Mouse (Mus musculus) heart, embryonic 14.5 days (tissue): Measurements from ENCODE around the gene 2310039H08Rik. TPM values are rescaled to one million over a fixed set of nuclear protein-coding genes. Genes with fewer than 3 reads are reported as not detected.

Experiments used
- ATAC-seq: fragments of 200-750 bp; cut with Nextera tagmentation; 2 replicates; pipeline ENCODE4 v1.8.0; 2017; ENCODE audit warnings: low read depth, moderate TSS enrichment; ENCODE audit not compliant: insufficient number of reproducible peaks, insufficient read depth, low FRiP score
- H3K27ac ChIP-seq, 2 experiments: fragments of 200-500 bp in 1 of 2; fragments of 300-500 bp in 1 of 2; sonication (generic) in 1 of 2; replicated peaks in 1 of 2; 2 replicates each; pipeline ENCODE4 v1.5.1; 2012 to 2014; ENCODE audit warnings: low read depth in 2 of 2, low read length in 2 of 2, control low read depth in 1 of 2, mild to moderate bottlenecking in 1 of 2, mixed read lengths in 1 of 2; ENCODE audit not compliant: control insufficient read depth in 1 of 2, insufficient read depth in 1 of 2
- H3K27me3 ChIP-seq: fragments of 300-500 bp; sonication (generic); 2 replicates; pipeline ENCODE4 v1.6.1; 2014; ENCODE audit warnings: mild to moderate bottlenecking, low read length, control low read depth; ENCODE audit not compliant: control insufficient read depth, insufficient read depth
- H3K36me3 ChIP-seq: fragments of 300-500 bp; sonication (generic); 2 replicates; pipeline ENCODE4 v1.6.1; 2014; ENCODE audit warnings: mild to moderate bottlenecking, control low read depth, low read length, mixed read lengths; ENCODE audit not compliant: control insufficient read depth, insufficient read depth
- H3K4me1 ChIP-seq, 2 experiments: fragments of 200-500 bp in 1 of 2; fragments of 300-500 bp in 1 of 2; sonication (generic) in 1 of 2; 2 replicates each; pipeline ENCODE4 v1.6.1; 2012 to 2014; ENCODE audit warnings: low read length in 2 of 2, control low read depth in 1 of 2, mixed read lengths in 1 of 2; ENCODE audit not compliant: control insufficient read depth in 2 of 2, insufficient read depth in 2 of 2
- H3K4me2 ChIP-seq: fragments of 300-500 bp; sonication (generic); 2 replicates; pipeline ENCODE4 v1.6.1; 2014; ENCODE audit warnings: mild to moderate bottlenecking, low read length
- H3K4me3 ChIP-seq, 2 experiments: fragments of 200-500 bp in 1 of 2; fragments of 300-500 bp in 1 of 2; sonication (generic) in 1 of 2; 2 replicates each; pipeline ENCODE4 v1.5.1; 2012 to 2014; ENCODE audit warnings: low read length in 2 of 2, mild to moderate bottlenecking in 2 of 2, control low read depth in 1 of 2, low read depth in 1 of 2, moderate library complexity in 1 of 2; ENCODE audit not compliant: control insufficient read depth in 1 of 2, insufficient read depth in 1 of 2
- H3K9ac ChIP-seq: fragments of 300-500 bp; sonication (generic); 2 replicates; pipeline ENCODE4 v1.6.1; 2014; ENCODE audit warnings: mild to moderate bottlenecking, low read length
- H3K9me3 ChIP-seq: fragments of 300-500 bp; sonication (generic); 2 replicates; pipeline ENCODE4 v1.6.1; 2016; ENCODE audit warnings: low read length, control low read depth; ENCODE audit not compliant: control insufficient read depth
- WGBS: fragments of 180-500 bp; shearing (Covaris S2); extraction: QIAGEN DNeasy Blood & Tissue Kit; methylation state at CpG from one replicate; pipeline ENCODE4 v1.1.7; 2014; 5-methylcytosine and 5-hydroxymethylcytosine counted together
- polyA plus RNA-seq: library from polyadenylated mRNA; unstranded; fragments of >200 nt; fragmentation: Nextera tagmentation; extraction: Ambion mirVana; gene quantifications from 2 replicates; pipeline ENCODE4 v1.2.1, GENCODE M21; 2014

Gene 2310039H08Rik
- polyA plus RNA-seq, 1 experiment from 2014 or later: 67.8 TPM

- 63% methylated on average over 2 of the region's 2 CpGs for WGBS
- Histone ChIP-seq H3K9me3 (no peaks in the 10 kb centered on the region), H3K27ac (no peak overlapping the region), H3K4me3 (no peak overlapping the region; a peak in 1 of 4 replicates), H3K27me3 (no peaks in the 10 kb centered on the region), H3K4me2 (peak overlapping the region; percentile 68; the same call in 1 of the 2 replicates), H3K9ac (no peak overlapping the region; the same call in 1 of the 2 replicates), H3K36me3 (peaks cover 49% of the 10 kb centered on the region), H3K4me1 (peaks cover 3 to 14% of the 10 kb centered on the region in 2 experiments)
- no peak for ATAC-seq
Observed at GRCm38 (mm10) chr17:46774131-46774472, 1.7 kb downstream of the 2310039H08Rik start.

GRCm38 (mm10) chr17:46775070-46775469 is 2.6 kb downstream of the 2310039H08Rik start:
- H3K9me3 ChIP-seq: no peaks in the 10 kb centered on the region
- 98% methylated on average over 9 of the region's 9 CpGs for WGBS
- no peak overlapping the region for H3K4me2 ChIP-seq
- peaks cover 58% of the 10 kb centered on the region for H3K36me3 ChIP-seq
- H3K27me3 ChIP-seq: no peaks in the 10 kb centered on the region
- H3K27ac ChIP-seq: no peak overlapping the region
- peaks cover 3 to 14% of the 10 kb centered on the region in 2 experiments for H3K4me1 ChIP-seq
- no peak for ATAC-seq
- H3K9ac ChIP-seq: no peak overlapping the region
- no peak overlapping the region for H3K4me3 ChIP-seq

GRCm38 (mm10) chr17:46776087-46776486 is 3.7 kb downstream of the 2310039H08Rik start:
- no peak for ATAC-seq
- WGBS: 69% methylated on average over 3 of the region's 3 CpGs

GRCm38 (mm10) chr17:46781876-46782275 is 9.4 kb downstream of the 2310039H08Rik start:
- Histone ChIP-seq H3K4me2 (peak overlapping the region; percentile 71), H3K4me1 (peaks cover 0 to 6% of the 10 kb centered on the region in 2 experiments; a peak in 2 of 4 replicates), H3K27ac (peak overlapping the region; percentile 85 to 92), H3K9ac (peak overlapping the region; percentile 86), H3K36me3 (peaks cover 43% of the 10 kb centered on the region), H3K27me3 (no peaks in the 10 kb centered on the region), H3K4me3 (peak overlapping the region; percentile 65 to 95), H3K9me3 (no peaks in the 10 kb centered on the region)
- WGBS: 2% methylated on average over 11 of the region's 11 CpGs
- ATAC-seq: no peak

More at GRCm38 (mm10) chr17:46776087-46776486, 3.7 kb downstream of the 2310039H08Rik start:
- Histone ChIP-seq H3K27ac (no peak overlapping the region), H3K9ac (no peak overlapping the region), H3K36me3 (peaks cover 67% of the 10 kb centered on the region), H3K9me3 (no peaks in the 10 kb centered on the region), H3K4me2 (no peak overlapping the region), H3K4me1 (peaks cover 3 to 16% of the 10 kb centered on the region in 2 experiments), H3K4me3 (no peak overlapping the region), H3K27me3 (no peaks in the 10 kb centered on the region)

GRCm38 (mm10) chr17:46782341-46783221 is 10.1 kb downstream of the 2310039H08Rik start, which contains the start of gene Rpl7l1:
Gene Rpl7l1 (minus strand): TSS chr17:46782672.
- under 1% methylated on average over 44 of the region's 44 CpGs for WGBS

GRCm38 (mm10) chr17:46783222-46783565 is 10.8 kb downstream of the 2310039H08Rik start:
- peak overlapping the region; percentile 71 for H3K4me2 ChIP-seq
- 78% methylated on average over 2 of the region's 2 CpGs for WGBS
- H3K27ac ChIP-seq: peak overlapping the region in 1 of 2 experiments; percentile 85; a peak in 1 of 4 replicates
- peaks cover 0 to 6% of the 10 kb centered on the region in 2 experiments; a peak in 2 of 4 replicates for H3K4me1 ChIP-seq
- H3K9ac ChIP-seq: no peak overlapping the region; the same call in 1 of the 2 replicates
- H3K27me3 ChIP-seq: no peaks in the 10 kb centered on the region
- peak overlapping the region in 1 of 2 experiments; percentile 65; a peak in 2 of 4 replicates for H3K4me3 ChIP-seq
- H3K9me3 ChIP-seq: no peaks in the 10 kb centered on the region
- peaks cover 30% of the 10 kb centered on the region for H3K36me3 ChIP-seq
- no peak for ATAC-seq

More at GRCm38 (mm10) chr17:46782341-46783221, 10.1 kb downstream of the 2310039H08Rik start, which contains the start of gene Rpl7l1:
- peak within 1 kb of the TSS; percentile 86 for H3K9ac ChIP-seq
- H3K4me1 ChIP-seq: peaks cover 0 to 6% of the 10 kb centered on the region in 2 experiments; a peak in 2 of 4 replicates
- H3K9me3 ChIP-seq: no peaks in the 10 kb centered on the region
- ATAC-seq: peak; percentile 89
- peaks cover 36% of the 10 kb centered on the region for H3K36me3 ChIP-seq
- H3K4me3 ChIP-seq: peak within 1 kb of the TSS; percentile 65 to 95
- peak within 1 kb of the TSS; percentile 85 to 92 for H3K27ac ChIP-seq
- no peaks in the 10 kb centered on the region for H3K27me3 ChIP-seq
- peak within 1 kb of the TSS; percentile 71 for H3K4me2 ChIP-seq

GRCm38 (mm10) chr17:46786952-46787351 is 14.5 kb downstream of the 2310039H08Rik start:
- Histone ChIP-seq H3K4me3 (no peak overlapping the region), H3K27ac (no peak overlapping the region), H3K4me2 (no peak overlapping the region), H3K27me3 (no peaks in the 10 kb centered on the region), H3K9me3 (no peaks in the 10 kb centered on the region), H3K9ac (no peak overlapping the region), H3K4me1 (no peaks in the 10 kb centered on the region), H3K36me3 (no peaks in the 10 kb centered on the region)
- WGBS: 73% methylated on average over 5 of the region's 5 CpGs
- ATAC-seq: no peak
